Mouse (Mus musculus) ES-E14 (cell line): ENCODE data around the gene Slc30a4. TPM values are rescaled to one million over a fixed set of nuclear protein-coding genes. Genes with fewer than 3 reads are reported as not detected.

Experiments
- DNase-seq: peaks from one replicate; pipeline ENCODE4 v3.0.0-alpha.2; 2013; ENCODE audit warnings: low read depth, low spot score
- H3K27ac ChIP-seq: 2 replicates; pipeline ENCODE4 v1.5.1; 2012; ENCODE audit warnings: low read depth, mild to moderate bottlenecking, low read length, moderate library complexity, mixed read lengths; ENCODE audit not compliant: poor library complexity, insufficient read depth, severe bottlenecking
- H3K36me3 ChIP-seq: 2 replicates; pipeline ENCODE4 v1.6.1; 2012; ENCODE audit warnings: mild to moderate bottlenecking, low read length, moderate library complexity, mixed read lengths; ENCODE audit not compliant: control insufficient read depth, poor library complexity, insufficient read depth, severe bottlenecking
- H3K4me1 ChIP-seq, 2 experiments: fragments of 150-350 bp in 1 of 2; sonication (generic) in 1 of 2; 2 replicates each; pipeline ENCODE4 v1.6.1; 2012; ENCODE audit warnings: low read length in 2 of 2, mild to moderate bottlenecking in 1 of 2, mixed read lengths in 1 of 2; ENCODE audit not compliant: control insufficient read depth in 2 of 2, insufficient read depth in 2 of 2, poor library complexity in 1 of 2
- H3K4me3 ChIP-seq, 2 experiments: fragments of 150-350 bp in 1 of 2; sonication (generic) in 1 of 2; 2 replicates each; pipeline ENCODE4 v1.5.1; 2012; ENCODE audit warnings: low read length in 2 of 2, low read depth in 1 of 2, mild to moderate bottlenecking in 1 of 2, mixed read lengths in 1 of 2; ENCODE audit not compliant: insufficient read depth in 1 of 2, poor library complexity in 1 of 2, severe bottlenecking in 1 of 2
- H3K9ac ChIP-seq: 2 replicates; pipeline ENCODE4 v1.6.1; 2012; ENCODE audit warnings: low read depth, mild to moderate bottlenecking, low read length, mixed read lengths; ENCODE audit not compliant: poor library complexity, insufficient read depth, severe bottlenecking
- H3K9me3 ChIP-seq: fragments of 150-350 bp; sonication (generic); 2 replicates; pipeline ENCODE4 v1.6.1; 2012; ENCODE audit warnings: low read depth, mild to moderate bottlenecking, low read length; ENCODE audit not compliant: control insufficient read depth, insufficient read depth
- CHD2 ChIP-seq: IDR thresholded peaks from 2 replicates; pipeline ENCODE4 v1.6.1; 2014; ENCODE audit warnings: mild to moderate bottlenecking, low read depth, low read length, inconsistent platforms
- HCFC1 ChIP-seq: IDR thresholded peaks from 2 replicates; pipeline ENCODE4 v1.6.1; 2012; ENCODE audit warnings: low read length, inconsistent platforms, borderline replicate concordance; ENCODE audit not compliant: insufficient read depth
- MAFK ChIP-seq: IDR thresholded peaks from 2 replicates; pipeline ENCODE4 v1.6.1; 2014; ENCODE audit warnings: mild to moderate bottlenecking, low read depth, low read length, inconsistent platforms; ENCODE audit not compliant: insufficient read depth
- ZC3H11A ChIP-seq: IDR thresholded peaks from 2 replicates; pipeline ENCODE4 v1.6.1; 2012; ENCODE audit warnings: low read depth, mild to moderate bottlenecking, inconsistent platforms, low read length, borderline replicate concordance
- ZNF384 ChIP-seq: IDR thresholded peaks from 2 replicates; pipeline ENCODE4 v1.6.1; 2012; ENCODE audit warnings: low read depth, low read length, inconsistent platforms
- in situ Hi-C, 2 experiments: fragments of 600-800 bp; cut with MboI; formaldehyde crosslinking; loops; one replicate each; pipeline ENCODE4 v1.15.1; 2025; ENCODE audit warnings: low sequenced_read_pairs in 2 of 2, inconsistent platforms in 1 of 2; ENCODE audit not compliant: unreplicated experiment in 2 of 2
- total RNA-seq: library from RNA; depleted of rRNA; stranded (reverse); fragments of 300-350 nt; gene quantifications from 2 replicates; pipeline ENCODE4 v1.2.3, GENCODE M21; 2012; rRNA removed

The Slc30a4 gene
- total RNA-seq = 5.7 and 8.6 TPM in 2 replicates

DNA sequence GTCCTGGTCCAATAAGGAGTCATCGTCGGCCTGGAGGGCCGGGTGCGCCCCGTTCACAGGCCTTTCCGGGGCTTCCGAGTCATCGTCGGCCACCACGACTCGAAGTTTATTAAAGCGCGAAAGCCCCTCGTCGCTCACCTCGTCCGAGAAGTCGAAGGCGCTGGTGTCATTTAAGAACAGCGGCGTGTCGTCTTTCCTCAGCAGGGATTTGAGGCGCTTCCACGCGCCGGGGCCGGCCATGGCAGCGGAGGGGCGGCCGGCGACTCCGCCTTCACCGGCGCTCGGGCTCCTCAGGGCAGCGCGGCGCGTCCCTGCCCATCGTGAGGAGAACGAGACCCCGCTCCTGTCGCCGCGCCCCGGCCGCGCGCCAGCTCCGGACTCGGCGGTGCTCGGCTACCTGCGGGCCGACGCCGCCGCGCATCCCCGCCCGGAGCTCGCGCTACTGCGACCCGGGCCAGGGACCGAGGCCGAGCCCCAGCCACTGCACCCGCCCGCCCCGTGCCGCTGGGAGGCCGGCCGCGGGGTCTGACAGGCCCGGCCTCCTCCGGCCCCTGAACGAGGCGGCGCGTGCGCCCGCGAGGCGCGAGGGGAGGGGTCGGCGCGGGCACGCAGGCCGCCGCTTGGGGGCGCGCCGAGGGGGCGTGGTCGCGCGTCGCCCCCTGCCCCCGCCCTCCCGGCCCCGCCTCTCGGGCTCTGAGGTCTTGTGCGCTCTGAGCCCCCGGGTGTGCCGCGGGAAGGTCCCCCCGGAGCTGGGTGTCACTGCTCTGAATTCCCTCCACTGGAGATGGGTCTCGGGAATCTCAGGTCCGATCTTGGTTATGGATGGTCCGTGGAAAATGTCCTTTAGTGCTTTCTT, at the start of gene Slc30a4:
Gene Slc30a4 (minus strand): TSS at position 483 of the 856 bp plus-strand sequence.
- Histone ChIP-seq H3K4me1 (peaks cover 0 to 2% of the 10 kb centered on the region in 2 experiments; a peak in 1 of 4 replicates), H3K4me3 (peak within 1 kb of the TSS; percentile 63 to 85), H3K9ac (peak within 1 kb of the TSS; percentile 63), H3K27ac (no peak within 1 kb of the TSS), H3K9me3 (no peaks in the 10 kb centered on the region), H3K36me3 (no peaks in the 10 kb centered on the region)
- no peak for TF ChIP-seq MAFK
- no peak for TF ChIP-seq ZNF384
- no peak for TF ChIP-seq ZC3H11A
- TF ChIP-seq HCFC1 = no peak
- no peak for TF ChIP-seq CHD2
- in situ Hi-C loops = no loop called here
- DNase-seq = peak; percentile 39

DNA sequence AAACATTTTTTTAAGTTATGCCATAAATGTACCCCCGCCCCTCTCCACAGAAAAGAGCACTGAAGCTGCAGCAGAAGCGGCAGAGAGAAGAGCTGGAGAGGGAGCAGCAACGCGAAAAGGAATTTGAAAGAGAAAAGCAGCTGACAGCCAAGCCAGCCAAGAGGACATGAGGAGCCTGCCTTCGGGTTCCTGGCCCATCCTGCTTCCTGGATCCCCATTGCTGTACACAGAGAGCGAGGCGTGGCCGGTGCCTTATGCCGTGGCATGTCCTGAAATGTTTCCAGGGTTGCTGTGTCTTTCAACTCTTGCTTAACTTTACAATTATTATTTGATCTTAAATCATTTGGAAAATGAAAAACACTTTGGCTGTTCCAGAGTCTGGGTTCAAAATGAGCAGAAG, 44.0 kb upstream of the Slc30a4 start:
- Histone ChIP-seq H3K9ac (no peak overlapping the region), H3K27ac (no peak overlapping the region), H3K4me3 (no peak overlapping the region), H3K9me3 (no peaks in the 10 kb centered on the region), H3K4me1 (0 out of 4 replicates have a peak, but pooled peaks cover 0 to 2% of the 10 kb centered on the region in 2 experiments), H3K36me3 (peaks cover 4% of the 10 kb centered on the region; the same call in 1 of the 2 replicates)
- in situ Hi-C loops = no loop called here
- no peak for TF ChIP-seq MAFK
- no peak for TF ChIP-seq ZC3H11A
- no peak for TF ChIP-seq CHD2
- TF ChIP-seq ZNF384 = no peak
- DNase-seq = no peak

GRCm38 (mm10) chr2:122739023-122739422, 36.6 kb upstream of the Slc30a4 start:
- in situ Hi-C loops = no loop called here
- no peak overlapping the region for H3K27ac ChIP-seq
- H3K4me1 ChIP-seq = no peaks in the 10 kb centered on the region
- H3K9ac ChIP-seq = peak overlapping the region; percentile 92
- no peak for TF ChIP-seq ZC3H11A
- no peak for TF ChIP-seq MAFK
- no peak for TF ChIP-seq CHD2
- no peak for TF ChIP-seq ZNF384
- no peak for TF ChIP-seq HCFC1
- H3K4me3 ChIP-seq = peak overlapping the region; percentile 81 to 84
- DNase-seq = no peak
- no peaks in the 10 kb centered on the region for H3K9me3 ChIP-seq
- no peaks in the 10 kb centered on the region for H3K36me3 ChIP-seq

- TF ChIP-seq CHD2 (no peak), ZC3H11A (no peak), MAFK (no peak), ZNF384 (no peak), HCFC1 (peak; percentile 62; the same call in 1 of the 2 replicates)
- DNase-seq = peak; percentile 72
- Histone ChIP-seq H3K9ac (peak within 1 kb of the TSS; percentile 92), H3K36me3 (no peaks in the 10 kb centered on the region), H3K4me3 (peak within 1 kb of the TSS; percentile 81 to 84), H3K4me1 (no peaks in the 10 kb centered on the region), H3K9me3 (no peaks in the 10 kb centered on the region), H3K27ac (no peak within 1 kb of the TSS)
- in situ Hi-C loops = no loop called here
These were observed 35.7 kb upstream of the Slc30a4 start, which contains the start of gene Bloc1s6 for GRCm38 (mm10) chr2:122737894-122738830. TSS of gene Bloc1s6 (plus strand) at chr2:122738503.
